Mouse (Mus musculus) lung, embryonic 15.5 days (tissue): ENCODE results near the gene Mfsd2a. TPM values are rescaled to one million over a fixed set of nuclear protein-coding genes. Genes with fewer than 3 reads are reported as not detected.
A peak's percentile ranks its signal among the peaks of the same experiment; 100 is the strongest.

Experiments
- ATAC-seq: fragments of 200-750 bp; cut with Nextera tagmentation; 2 replicates; pipeline ENCODE4 v1.8.0; 2017; ENCODE audit warnings: moderate number of reproducible peaks, borderline replicate concordance; ENCODE audit not compliant: low FRiP score, low TSS enrichment; ENCODE audit errors: extremely low read depth
- H3K27ac ChIP-seq: fragments of 300-500 bp; sonication (generic); 2 replicates; pipeline ENCODE4 v1.5.1; 2015; ENCODE audit warnings: moderate library complexity, mild to moderate bottlenecking, inconsistent platforms
- H3K27me3 ChIP-seq: fragments of 300-500 bp; sonication (generic); 2 replicates; pipeline ENCODE4 v1.6.1; 2015; ENCODE audit warnings: inconsistent platforms
- H3K36me3 ChIP-seq: fragments of 300-500 bp; sonication (generic); 2 replicates; pipeline ENCODE4 v1.6.1; 2015; ENCODE audit warnings: inconsistent platforms
- H3K4me1 ChIP-seq: fragments of 300-500 bp; sonication (generic); 2 replicates; pipeline ENCODE4 v1.6.1; 2015; ENCODE audit warnings: inconsistent platforms
- H3K4me2 ChIP-seq: fragments of 300-500 bp; sonication (generic); 2 replicates; pipeline ENCODE4 v1.6.1; 2015; ENCODE audit warnings: inconsistent platforms, mild to moderate bottlenecking, moderate library complexity
- H3K4me3 ChIP-seq: fragments of 300-500 bp; sonication (generic); 2 replicates; pipeline ENCODE4 v1.5.1; 2015; ENCODE audit warnings: mild to moderate bottlenecking, inconsistent platforms
- H3K9ac ChIP-seq: fragments of 300-500 bp; sonication (generic); 2 replicates; pipeline ENCODE4 v1.6.1; 2015; ENCODE audit warnings: inconsistent platforms
- H3K9me3 ChIP-seq: fragments of 300-500 bp; sonication (generic); 2 replicates; pipeline ENCODE4 v1.6.1; 2016; ENCODE audit warnings: inconsistent platforms
- WGBS: fragments of 180-500 bp; shearing (Covaris S2); methylation state at CpG from one replicate; pipeline ENCODE4 v1.1.7; 2015; 5-methylcytosine and 5-hydroxymethylcytosine counted together
- polyA plus RNA-seq: library from polyadenylated mRNA; unstranded; fragments of >200 nt; fragmentation: Nextera tagmentation; extraction: Ambion mirVana; gene quantifications from 2 replicates; pipeline ENCODE4 v1.2.1, GENCODE M21; 2015

Gene Mfsd2a
- polyA plus RNA-seq = 0.82 and 0.83 TPM in 2 replicates

DNA sequence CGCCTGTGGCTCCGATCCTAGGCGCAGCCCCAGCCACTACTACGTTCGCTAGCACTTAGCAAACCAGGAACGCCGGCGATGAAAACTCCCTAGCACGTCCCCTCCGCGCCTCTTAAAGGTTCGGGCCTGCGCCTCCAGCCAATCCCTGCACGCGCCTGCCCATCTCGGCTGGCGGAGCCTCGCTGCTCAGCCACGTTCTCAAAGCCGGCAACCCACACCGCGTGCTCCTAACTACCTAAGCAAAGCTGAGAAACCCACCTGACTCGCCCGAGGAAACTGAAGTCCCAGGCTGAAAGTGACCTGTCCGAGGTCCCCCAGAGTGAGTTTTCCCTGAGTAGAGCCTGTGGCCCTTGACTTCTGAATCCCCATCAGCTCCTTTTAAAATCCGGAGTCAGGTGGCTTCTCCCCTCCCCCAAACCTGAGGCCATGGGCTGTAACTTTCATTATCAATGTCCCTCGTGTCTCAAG lies at the start of gene Mfsd2a:
Mfsd2a (minus strand) TSS at position 89 of the 468 bp plus-strand sequence.
- WGBS = under 1% methylated on average over 25 of the region's 27 CpGs
- peak within 1 kb of the TSS; percentile 91 for H3K4me2 ChIP-seq
- H3K9me3 ChIP-seq = no peaks in the 10 kb centered on the region
- H3K27me3 ChIP-seq = peaks cover 81% of the 10 kb centered on the region
- no peak within 1 kb of the TSS for H3K27ac ChIP-seq
- ATAC-seq = peak; percentile 55; the same call in 1 of the 2 replicates
- H3K36me3 ChIP-seq = no peaks in the 10 kb centered on the region
- H3K4me1 ChIP-seq = peaks cover 27% of the 10 kb centered on the region
- no peak within 1 kb of the TSS; the same call in 1 of the 2 replicates for H3K9ac ChIP-seq
- peak within 1 kb of the TSS; percentile 40 for H3K4me3 ChIP-seq

DNA sequence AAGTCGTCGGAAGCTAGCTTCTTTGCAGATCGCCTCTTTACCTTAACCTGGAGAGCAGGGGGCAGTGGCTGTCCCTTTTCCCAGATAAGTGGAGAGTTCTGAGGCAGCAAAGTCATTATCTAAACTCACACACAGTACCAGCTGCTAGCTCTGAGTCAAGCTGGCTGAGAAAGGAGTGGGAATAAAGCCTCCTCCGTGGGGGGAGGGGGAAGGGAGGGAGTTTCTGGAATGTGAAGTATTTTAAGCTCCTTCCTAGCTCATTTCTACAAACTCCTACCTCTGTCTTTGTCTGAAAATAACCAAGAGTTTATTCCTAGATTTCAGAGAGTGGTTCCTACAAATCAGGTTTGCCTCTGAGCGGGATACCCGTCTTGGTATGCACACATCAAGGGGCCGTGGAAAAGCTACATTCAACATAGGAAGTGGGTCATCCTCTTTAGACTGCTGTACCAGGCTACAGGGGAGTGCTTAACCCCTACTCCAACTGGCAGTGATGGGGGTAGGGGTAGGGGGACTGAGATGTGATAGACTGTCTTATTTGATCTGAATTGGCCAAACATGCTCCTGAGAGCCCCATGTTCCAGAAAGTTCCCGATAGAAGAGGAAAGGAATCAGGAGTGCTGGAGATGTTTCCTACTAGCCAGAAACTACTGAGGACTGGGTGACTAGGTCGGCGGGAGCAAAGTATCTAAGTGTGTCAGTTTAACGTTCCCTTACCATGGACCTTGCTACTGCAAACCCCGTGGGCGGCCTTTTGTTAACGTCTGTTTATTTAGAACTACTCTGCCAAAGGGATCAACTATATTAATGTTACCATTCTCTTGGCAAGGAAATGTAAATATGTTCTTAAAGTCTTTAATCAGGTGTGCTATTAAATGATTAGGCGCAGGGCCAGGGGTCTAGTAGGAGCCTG lies 44.3 kb upstream of the Mfsd2a start:
- H3K36me3 ChIP-seq = no peaks in the 10 kb centered on the region
- peaks cover 15% of the 10 kb centered on the region for H3K4me1 ChIP-seq
- H3K27me3 ChIP-seq = peaks cover under 1% of the 10 kb centered on the region; the same call in 1 of the 2 replicates
- H3K4me3 ChIP-seq = no peak overlapping the region
- peak; percentile 52; the same call in 1 of the 2 replicates for ATAC-seq
- 16% methylated on average over 15 of the region's 15 CpGs for WGBS
- peak overlapping the region; percentile 73 for H3K27ac ChIP-seq
- H3K9ac ChIP-seq = no peak overlapping the region
- no peaks in the 10 kb centered on the region for H3K9me3 ChIP-seq
- peak overlapping the region; percentile 27 for H3K4me2 ChIP-seq

DNA sequence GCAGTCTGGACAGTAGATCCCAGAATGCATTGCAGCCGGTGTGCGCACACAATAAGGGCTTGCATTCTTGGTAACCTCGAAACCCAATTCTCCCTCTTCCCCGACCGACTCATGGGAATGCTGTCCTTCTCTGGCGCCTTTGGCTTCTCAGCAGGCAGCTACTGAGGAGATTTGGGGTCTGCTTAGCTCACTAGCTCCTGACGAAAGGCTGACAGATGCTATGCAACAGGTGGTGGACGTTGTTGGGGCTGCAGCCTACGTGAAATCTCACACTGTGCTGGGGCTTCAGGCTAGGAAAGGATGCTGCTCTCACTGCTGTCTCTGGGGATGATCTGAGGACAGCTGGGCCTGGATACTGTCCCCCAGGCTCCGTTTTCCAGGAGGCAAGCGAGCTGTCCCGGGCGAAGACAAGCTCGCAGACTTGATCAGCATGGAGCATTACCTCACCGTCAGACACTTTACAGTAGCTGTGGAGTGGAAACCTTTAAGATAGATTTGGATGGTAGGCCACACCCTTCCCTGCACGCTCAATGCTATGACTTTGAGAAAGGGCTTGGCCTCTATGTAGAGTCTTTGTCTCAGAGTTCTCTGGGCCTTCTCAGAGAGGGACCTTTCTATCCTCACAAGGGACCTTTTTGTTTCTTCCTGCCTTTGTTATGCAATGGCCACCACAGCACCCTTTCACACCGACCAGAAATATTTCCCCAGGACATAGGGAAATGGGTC lies 39.8 kb upstream of the Mfsd2a start:
- Histone ChIP-seq H3K4me2 (no peak overlapping the region), H3K27ac (no peak overlapping the region), H3K9ac (no peak overlapping the region), H3K36me3 (no peaks in the 10 kb centered on the region), H3K27me3 (peaks cover 41% of the 10 kb centered on the region), H3K9me3 (no peaks in the 10 kb centered on the region), H3K4me3 (no peak overlapping the region), H3K4me1 (peaks cover 18% of the 10 kb centered on the region)
- WGBS = 76% methylated on average over 17 of the region's 17 CpGs
- ATAC-seq = no peak

DNA sequence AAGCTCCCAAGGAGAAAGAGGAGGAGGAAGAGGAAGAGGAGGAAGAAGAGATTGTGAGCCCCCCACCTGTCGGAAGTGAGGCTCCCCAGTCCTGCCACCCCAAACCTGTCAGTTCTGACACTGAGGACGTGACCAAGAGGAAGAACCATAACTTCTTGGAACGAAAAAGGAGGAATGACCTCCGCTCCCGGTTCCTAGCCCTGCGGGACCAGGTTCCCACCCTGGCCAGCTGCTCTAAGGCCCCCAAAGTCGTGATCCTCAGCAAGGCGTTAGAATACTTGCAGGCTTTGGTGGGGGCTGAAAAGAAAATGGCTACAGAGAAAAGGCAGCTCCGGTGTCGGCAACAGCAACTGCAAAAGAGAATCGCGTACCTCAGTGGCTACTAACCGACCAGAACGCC lies 39.1 kb upstream of the Mfsd2a start:
- no peak overlapping the region for H3K4me2 ChIP-seq
- peaks cover 42% of the 10 kb centered on the region for H3K27me3 ChIP-seq
- no peak overlapping the region for H3K4me3 ChIP-seq
- no peaks in the 10 kb centered on the region for H3K9me3 ChIP-seq
- ATAC-seq = no peak
- no peak overlapping the region for H3K27ac ChIP-seq
- no peak overlapping the region for H3K9ac ChIP-seq
- H3K36me3 ChIP-seq = no peaks in the 10 kb centered on the region
- WGBS = 78% methylated on average over 14 of the region's 14 CpGs
- peaks cover 12% of the 10 kb centered on the region for H3K4me1 ChIP-seq

DNA sequence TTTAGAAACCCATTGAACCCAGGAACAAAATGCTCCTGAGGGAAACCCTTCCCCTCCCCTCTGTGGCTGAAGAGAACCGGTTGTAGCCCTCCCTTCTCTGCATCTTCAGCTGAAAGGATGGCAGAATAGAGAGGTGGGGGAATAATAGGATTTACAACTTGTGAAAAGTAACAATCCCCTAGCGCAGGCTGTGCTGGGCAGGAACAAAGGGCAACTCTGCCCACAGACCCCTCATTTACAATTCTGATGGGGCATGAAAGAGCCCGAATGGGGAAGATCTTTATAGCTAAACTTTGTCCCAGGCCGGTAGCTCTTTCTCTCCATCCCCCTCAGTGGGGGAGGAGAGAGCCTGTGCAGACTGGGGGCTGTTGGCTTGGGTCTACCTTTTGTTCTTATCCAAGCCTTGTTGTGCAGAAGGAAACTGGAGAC lies 38.3 kb upstream of the Mfsd2a start:
- H3K27ac ChIP-seq = no peak overlapping the region
- no peak overlapping the region for H3K9ac ChIP-seq
- H3K4me2 ChIP-seq = no peak overlapping the region
- H3K27me3 ChIP-seq = peaks cover 49% of the 10 kb centered on the region
- H3K36me3 ChIP-seq = no peaks in the 10 kb centered on the region
- peaks cover 8% of the 10 kb centered on the region for H3K4me1 ChIP-seq
- 27% methylated on average over 4 of the region's 4 CpGs for WGBS
- no peak overlapping the region for H3K4me3 ChIP-seq
- H3K9me3 ChIP-seq = no peaks in the 10 kb centered on the region
- ATAC-seq = no peak

DNA sequence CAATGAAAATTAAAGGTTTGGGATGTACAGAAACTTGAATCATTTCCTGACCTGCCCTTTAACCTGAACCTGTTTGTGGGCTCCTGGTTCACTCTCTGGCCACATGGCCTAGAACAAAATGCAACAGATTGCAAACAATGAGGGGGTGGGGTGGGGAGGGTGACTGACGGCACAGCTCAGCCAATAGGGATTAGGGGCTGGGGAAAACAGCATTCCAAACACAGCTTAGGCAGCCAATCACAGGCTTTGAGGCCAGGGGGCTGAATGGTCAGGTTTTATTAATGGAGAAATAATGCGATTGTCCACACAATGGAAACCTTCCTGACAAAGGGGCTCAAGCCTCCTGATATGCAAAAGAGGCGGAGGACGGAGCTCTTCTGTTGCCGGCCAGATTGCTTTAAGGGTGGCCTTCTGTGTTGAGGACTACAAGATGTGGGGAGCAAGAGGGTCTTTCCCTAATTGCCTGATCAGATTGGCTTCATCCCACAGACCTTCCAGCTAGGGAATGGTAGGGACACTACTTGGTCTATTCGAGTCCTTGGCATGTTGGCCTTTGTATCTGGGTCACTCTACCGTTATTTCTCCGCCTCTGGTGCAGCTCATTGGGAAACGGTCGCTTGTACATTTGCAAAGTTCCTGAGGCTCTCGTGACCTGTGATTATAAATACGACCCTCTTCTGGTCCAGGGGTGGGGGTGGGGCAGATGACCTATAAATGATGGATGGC lies 37.7 kb upstream of the Mfsd2a start:
- Histone ChIP-seq H3K36me3 (no peaks in the 10 kb centered on the region), H3K4me2 (peak overlapping the region; percentile 28; the same call in 1 of the 2 replicates), H3K4me3 (0 out of 2 replicates have a peak overlapping the region, but pooled peaks have one; percentile 63), H3K4me1 (peaks cover 8% of the 10 kb centered on the region), H3K9me3 (no peaks in the 10 kb centered on the region), H3K9ac (no peak overlapping the region), H3K27ac (no peak overlapping the region), H3K27me3 (peaks cover 51% of the 10 kb centered on the region)
- no peak for ATAC-seq
- WGBS = 30% methylated on average over 12 of the region's 12 CpGs

DNA sequence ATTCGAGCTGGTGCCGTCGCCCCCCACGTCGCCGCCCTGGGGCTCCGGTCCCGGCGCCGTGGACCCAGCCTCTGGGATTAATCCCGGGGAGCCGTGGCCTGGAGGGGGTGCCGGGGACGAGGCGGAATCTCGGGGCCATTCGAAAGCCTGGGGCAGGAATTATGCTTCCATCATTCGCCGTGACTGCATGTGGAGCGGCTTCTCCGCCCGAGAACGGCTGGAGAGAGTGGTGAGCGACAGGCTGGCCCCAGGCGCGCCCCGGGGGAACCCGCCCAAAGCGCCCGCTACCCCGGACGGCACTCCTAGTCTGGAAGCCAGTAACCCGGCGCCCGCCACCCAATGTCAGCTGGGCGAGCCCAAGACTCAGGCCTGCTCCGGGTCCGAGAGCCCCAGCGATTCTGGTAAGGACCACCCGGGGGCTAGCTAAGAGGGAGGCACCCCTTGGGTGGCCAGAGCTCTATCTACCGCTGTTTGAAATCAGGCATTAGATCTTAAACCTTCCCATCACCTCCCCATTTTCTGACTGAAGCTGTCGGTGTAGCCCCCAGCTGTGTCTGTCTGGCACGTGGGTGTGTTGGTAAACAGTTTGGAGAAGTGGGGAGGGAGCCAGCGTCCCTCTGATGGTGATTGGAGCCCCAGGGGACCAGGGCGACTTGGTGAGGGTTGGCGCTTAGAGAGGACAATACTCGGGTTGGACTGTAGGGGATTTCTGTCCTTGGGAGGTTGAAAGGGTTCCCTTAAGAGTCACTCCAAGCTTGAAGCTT lies 35.8 kb upstream of the Mfsd2a start:
- no peaks in the 10 kb centered on the region for H3K36me3 ChIP-seq
- H3K27me3 ChIP-seq = peaks cover 51% of the 10 kb centered on the region
- peak overlapping the region; percentile 63 for H3K4me3 ChIP-seq
- 1% methylated on average over 47 of the region's 47 CpGs for WGBS
- H3K27ac ChIP-seq = peak overlapping the region; percentile 52
- peaks cover 8% of the 10 kb centered on the region for H3K4me1 ChIP-seq
- H3K9me3 ChIP-seq = no peaks in the 10 kb centered on the region
- ATAC-seq = peak; percentile 47
- peak overlapping the region; percentile 62 for H3K9ac ChIP-seq
- H3K4me2 ChIP-seq = peak overlapping the region; percentile 98

DNA sequence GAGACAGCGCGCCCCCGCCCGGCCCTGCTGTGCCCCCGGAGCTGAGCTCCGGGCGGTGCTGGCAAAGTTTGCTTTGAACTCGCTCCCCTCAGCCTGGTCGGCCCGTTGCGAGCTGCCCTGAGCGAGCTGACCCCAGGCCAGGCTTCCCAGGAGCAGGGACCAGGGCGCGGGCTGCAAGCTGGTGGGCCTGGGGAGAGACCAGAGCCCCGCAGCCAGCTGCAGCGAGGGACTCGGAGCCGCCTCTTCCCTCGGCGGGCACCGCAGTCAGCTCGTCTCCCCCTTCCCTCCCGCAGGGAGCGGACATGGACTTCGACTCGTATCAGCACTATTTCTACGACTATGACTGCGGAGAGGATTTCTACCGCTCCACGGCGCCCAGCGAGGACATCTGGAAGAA lies 35.2 kb upstream of the Mfsd2a start:
- H3K27me3 ChIP-seq = peaks cover 51% of the 10 kb centered on the region
- peak; percentile 20; the same call in 1 of the 2 replicates for ATAC-seq
- WGBS = under 1% methylated on average over 32 of the region's 32 CpGs

DNA sequence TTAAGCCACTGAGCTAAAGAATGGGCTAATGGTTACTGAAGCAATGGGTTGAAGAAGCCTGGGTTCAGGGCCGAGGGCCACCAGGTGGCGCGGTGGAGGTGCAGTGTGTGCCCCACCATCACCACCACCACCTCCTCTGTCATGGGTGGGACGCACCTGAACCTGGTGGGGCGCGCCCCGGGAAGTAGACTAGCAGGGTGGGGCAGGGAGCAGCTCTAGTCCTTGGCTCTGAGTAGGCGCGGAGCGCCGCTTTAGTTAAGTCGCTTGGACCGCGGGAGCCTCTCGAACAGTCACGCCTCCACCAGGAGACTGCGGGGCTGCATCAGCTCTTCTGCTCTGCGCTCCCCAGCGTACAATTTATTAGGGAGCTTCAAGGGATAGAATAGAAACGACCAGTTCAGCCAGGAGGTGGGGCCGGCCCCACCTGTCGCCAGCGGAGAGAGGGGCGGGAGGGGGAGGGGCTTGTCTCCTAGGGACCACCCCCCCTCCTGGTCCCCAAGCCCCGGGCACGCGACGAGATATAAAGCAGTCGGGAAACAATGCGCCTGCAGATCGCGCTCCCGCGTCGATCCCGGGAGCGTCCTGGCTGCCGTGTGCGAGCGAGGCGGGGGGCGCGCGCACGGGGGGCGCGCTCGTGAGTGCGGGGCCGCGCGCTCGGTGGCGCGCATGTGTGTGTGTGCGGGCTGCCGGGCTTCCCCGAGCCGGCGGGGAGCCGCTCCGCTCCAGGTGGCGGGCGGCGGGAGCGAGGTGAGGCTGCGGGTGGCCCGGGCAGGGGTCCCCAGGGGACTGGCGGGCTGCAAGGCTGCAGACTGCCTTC lies 34.6 kb upstream of the Mfsd2a start, which contains the start of gene Mycl:
Mycl (plus strand) TSS at position 249 of the 817 bp plus-strand sequence.
- Histone ChIP-seq H3K9ac (peak within 1 kb of the TSS; percentile 62), H3K27me3 (peaks cover 51% of the 10 kb centered on the region), H3K4me3 (peak within 1 kb of the TSS; percentile 63), H3K9me3 (no peaks in the 10 kb centered on the region), H3K4me2 (peak within 1 kb of the TSS; percentile 98), H3K4me1 (peaks cover 8% of the 10 kb centered on the region), H3K36me3 (no peaks in the 10 kb centered on the region), H3K27ac (peak within 1 kb of the TSS; percentile 52)
- WGBS = under 1% methylated on average over 68 of the region's 69 CpGs
- ATAC-seq = peak; percentile 70

More for the DNA sequence above, 35.2 kb upstream of the Mfsd2a start:
- peak overlapping the region; percentile 62 for H3K9ac ChIP-seq
- H3K4me2 ChIP-seq = peak overlapping the region; percentile 98
- H3K9me3 ChIP-seq = no peaks in the 10 kb centered on the region
- H3K36me3 ChIP-seq = no peaks in the 10 kb centered on the region
- peaks cover 8% of the 10 kb centered on the region for H3K4me1 ChIP-seq
- H3K27ac ChIP-seq = peak overlapping the region; percentile 52; the same call in 1 of the 2 replicates
- H3K4me3 ChIP-seq = peak overlapping the region; percentile 63

DNA sequence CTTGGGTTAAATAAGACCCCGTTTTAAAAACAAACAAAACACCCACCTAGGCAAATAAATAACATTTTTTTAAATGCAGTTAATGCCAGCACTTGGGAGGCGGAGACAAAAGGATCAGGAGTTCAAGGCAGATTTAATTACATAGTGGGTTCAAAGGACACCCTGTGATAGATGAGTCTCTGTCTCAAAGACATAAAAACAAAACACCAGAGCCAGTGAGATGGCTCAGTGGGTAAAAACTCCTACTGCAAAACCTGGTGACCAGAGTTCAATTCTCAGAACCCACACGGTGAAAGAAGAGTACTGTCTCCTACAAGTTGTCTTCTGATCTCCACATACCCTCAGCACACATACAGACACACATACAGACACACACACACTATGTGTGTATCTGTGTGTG lies 31.3 kb upstream of the Mfsd2a start:
- peaks cover 8% of the 10 kb centered on the region for H3K4me1 ChIP-seq
- WGBS = 41% methylated on average over 3 of the region's 3 CpGs
- no peak overlapping the region for H3K9ac ChIP-seq
- no peaks in the 10 kb centered on the region for H3K36me3 ChIP-seq
- H3K4me3 ChIP-seq = no peak overlapping the region
- peaks cover 25% of the 10 kb centered on the region for H3K27me3 ChIP-seq
- H3K9me3 ChIP-seq = no peaks in the 10 kb centered on the region
- no peak overlapping the region for H3K27ac ChIP-seq
- ATAC-seq = no peak
- H3K4me2 ChIP-seq = no peak overlapping the region
